Mouse (Mus musculus) intestine, postnatal 0 days (tissue): ENCODE measurements at regions not wholly inside any gene's neighbourhood (a gene's known extent, or its start where the extent isn't known, plus 50 kb on each side); places are given as distances from the start of the nearest gene placed in this dataset.

Experiments
- ATAC-seq: fragments of 200-750 bp; cut with Nextera tagmentation; 2 replicates; pipeline ENCODE4 v1.8.0; 2017; ENCODE audit warnings: mild to moderate bottlenecking, moderate TSS enrichment, moderate library complexity
- H3K27ac ChIP-seq: fragments of 300-500 bp; sonication (generic); 2 replicates; pipeline ENCODE4 v1.5.1; 2014; ENCODE audit warnings: mild to moderate bottlenecking, low read depth, low read length, moderate library complexity
- H3K27me3 ChIP-seq: fragments of 300-500 bp; sonication (generic); replicated peaks from 2 replicates; pipeline ENCODE4 v1.6.1; 2014; ENCODE audit warnings: low read length, mixed read lengths; ENCODE audit not compliant: control insufficient read depth, insufficient read depth
- H3K36me3 ChIP-seq: fragments of 300-500 bp; sonication (generic); 2 replicates; pipeline ENCODE4 v1.6.1; 2014; ENCODE audit warnings: mild to moderate bottlenecking, moderate library complexity; ENCODE audit not compliant: control insufficient read depth, insufficient read depth
- H3K4me1 ChIP-seq: fragments of 300-500 bp; sonication (generic); replicated peaks from 2 replicates; pipeline ENCODE4 v1.6.1; 2014; ENCODE audit warnings: antibody characterized with exemption, low read length, mixed read lengths; ENCODE audit not compliant: control insufficient read depth, insufficient read depth
- H3K4me2 ChIP-seq: fragments of 300-500 bp; sonication (generic); replicated peaks from 2 replicates; pipeline ENCODE4 v1.6.1; 2014; ENCODE audit warnings: low read depth, mild to moderate bottlenecking, moderate library complexity
- H3K4me3 ChIP-seq: fragments of 300-500 bp; sonication (generic); 2 replicates; pipeline ENCODE4 v1.5.1; 2014; ENCODE audit warnings: low read depth, low read length
- H3K9ac ChIP-seq: fragments of 300-500 bp; sonication (generic); 2 replicates; pipeline ENCODE4 v1.6.1; 2014; ENCODE audit warnings: mild to moderate bottlenecking, low read depth, low read length
- H3K9me3 ChIP-seq: fragments of 300-500 bp; sonication (generic); 2 replicates; pipeline ENCODE4 v1.6.1; 2016; ENCODE audit warnings: mixed run types; ENCODE audit not compliant: control insufficient read depth
- CTCF ChIP-seq: sonication (generic); IDR thresholded peaks from 2 replicates; pipeline ENCODE4 v1.5.1; 2016; ENCODE audit warnings: low read depth, mild to moderate bottlenecking, control low read depth, antibody characterized with exemption, moderate library complexity
- WGBS: fragments of 180-500 bp; shearing (Covaris S2); extraction: QIAGEN DNeasy Blood & Tissue Kit; methylation state at CpG from one replicate; pipeline ENCODE4 v1.1.7; 2014; 5-methylcytosine and 5-hydroxymethylcytosine counted together

DNA sequence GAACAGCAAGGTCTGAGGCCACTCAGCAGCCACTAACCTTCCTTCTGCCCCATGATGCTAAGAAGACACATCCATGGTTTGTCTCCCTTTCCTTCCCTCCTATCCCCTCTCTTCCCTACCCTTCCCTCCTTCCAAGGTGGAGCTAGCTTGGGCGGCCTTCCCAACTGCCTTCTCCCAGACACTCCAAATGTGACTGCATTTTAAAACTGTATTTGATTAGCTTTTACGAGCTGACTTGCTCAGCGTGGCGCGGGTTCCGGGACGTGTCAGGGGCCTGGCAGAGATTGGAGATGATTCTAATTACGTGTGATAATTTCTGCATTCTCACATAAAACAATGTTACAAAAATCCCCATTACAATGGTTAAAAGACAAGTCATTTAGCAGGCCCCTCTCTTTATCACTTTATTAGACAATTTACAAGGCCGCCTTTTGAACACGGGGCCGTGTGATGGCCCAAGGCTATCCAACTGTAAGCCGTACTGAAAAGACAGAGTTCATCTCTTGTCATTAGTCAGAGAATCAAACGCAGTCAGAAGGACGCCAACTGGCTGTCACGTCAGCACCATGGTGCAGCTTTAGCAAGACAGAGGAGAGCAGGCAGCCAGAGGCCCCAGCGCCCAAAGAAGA lies 108.2 kb downstream of the Cryba4 start:
- WGBS, result 77% methylated on average over 16 of the region's 16 CpGs

DNA sequence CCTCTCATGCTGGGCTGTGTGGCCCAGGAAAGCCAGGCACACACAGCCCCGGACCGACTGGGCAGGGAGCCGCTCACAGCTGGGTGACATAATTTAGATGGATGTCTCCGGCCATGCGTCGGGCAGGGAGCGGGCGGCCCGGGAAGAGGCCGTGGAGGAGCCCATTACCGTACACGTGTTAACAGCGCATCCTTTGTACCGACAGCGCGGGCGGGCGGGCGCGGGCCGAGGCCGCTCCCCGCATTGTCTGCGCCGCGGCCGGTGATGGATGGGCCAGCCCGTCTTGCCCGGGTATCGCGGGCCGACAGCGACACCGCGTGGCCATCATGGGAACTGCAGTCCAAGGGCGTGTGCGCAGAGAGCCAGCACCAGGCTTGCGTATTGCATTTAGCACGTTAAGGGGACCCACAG lies 98.6 kb downstream of the Cryba4 start:
- H3K27ac ChIP-seq, result no peak overlapping the region
- no peaks in the 10 kb centered on the region for H3K36me3 ChIP-seq
- no peaks in the 10 kb centered on the region for H3K4me1 ChIP-seq
- ATAC-seq, result peak; percentile 65
- peaks cover 14% of the 10 kb centered on the region for H3K27me3 ChIP-seq
- WGBS, result under 1% methylated on average over 39 of the region's 39 CpGs
- TF ChIP-seq CTCF, result peak; percentile 98
- H3K4me3 ChIP-seq, result no peak overlapping the region
- no peak overlapping the region for H3K9ac ChIP-seq
- no peaks in the 10 kb centered on the region for H3K9me3 ChIP-seq
- H3K4me2 ChIP-seq, result peak overlapping the region; percentile 44

More for the DNA sequence above, 108.2 kb downstream of the Cryba4 start:
- no peak for ATAC-seq
- Histone ChIP-seq H3K27ac (no peak overlapping the region), H3K4me3 (no peak overlapping the region), H3K4me2 (no peak overlapping the region), H3K36me3 (no peaks in the 10 kb centered on the region), H3K9me3 (no peaks in the 10 kb centered on the region), H3K27me3 (no peaks in the 10 kb centered on the region), H3K4me1 (no peaks in the 10 kb centered on the region), H3K9ac (no peak overlapping the region)
- TF ChIP-seq CTCF, result no peak

- TF ChIP-seq CTCF, result no peak
- no peak for ATAC-seq
- Histone ChIP-seq H3K27me3 (peaks cover 14% of the 10 kb centered on the region), H3K4me2 (no peak overlapping the region), H3K9me3 (no peaks in the 10 kb centered on the region), H3K4me3 (no peak overlapping the region), H3K36me3 (no peaks in the 10 kb centered on the region), H3K9ac (no peak overlapping the region), H3K4me1 (no peaks in the 10 kb centered on the region), H3K27ac (no peak overlapping the region)
- 69% methylated on average over 4 of the region's 4 CpGs for WGBS
Measured at GRCm38 (mm10) chr5:112154650-112155049, 97.7 kb downstream of the Cryba4 start.

DNA sequence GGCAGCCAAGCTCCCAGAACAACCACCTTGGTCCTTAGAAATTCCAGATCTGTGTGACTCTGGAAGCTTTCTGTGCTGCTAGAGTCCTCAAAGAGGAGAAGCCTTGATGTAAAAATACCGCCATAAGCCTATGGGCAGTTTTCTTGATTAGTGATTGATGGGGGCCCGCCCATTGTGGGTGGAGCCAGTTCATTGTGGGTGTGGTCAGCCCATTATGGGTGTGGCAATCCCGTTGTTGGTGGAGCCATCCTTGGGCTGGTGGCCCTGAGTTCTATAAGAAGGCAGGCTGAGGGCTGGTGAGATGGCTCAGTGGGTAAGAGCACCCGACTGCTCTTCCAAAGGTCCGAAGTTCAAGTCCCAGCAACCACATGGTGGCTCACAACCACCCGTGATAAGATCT lies 97.3 kb downstream of the Cryba4 start:
- no peak for TF ChIP-seq CTCF
- 52% methylated on average over 6 of the region's 6 CpGs for WGBS
- no peaks in the 10 kb centered on the region for H3K9me3 ChIP-seq
- no peaks in the 10 kb centered on the region for H3K36me3 ChIP-seq
- H3K9ac ChIP-seq, result no peak overlapping the region
- no peak for ATAC-seq
- peaks cover 14% of the 10 kb centered on the region for H3K27me3 ChIP-seq
- H3K4me2 ChIP-seq, result no peak overlapping the region
- no peak overlapping the region for H3K4me3 ChIP-seq
- no peaks in the 10 kb centered on the region for H3K4me1 ChIP-seq
- H3K27ac ChIP-seq, result no peak overlapping the region

- H3K4me2 ChIP-seq, result no peak overlapping the region
- ATAC-seq, result no peak
- TF ChIP-seq CTCF, result no peak
Measured at GRCm38 (mm10) chr5:112156005-112156404, 96.3 kb downstream of the Cryba4 start.

DNA sequence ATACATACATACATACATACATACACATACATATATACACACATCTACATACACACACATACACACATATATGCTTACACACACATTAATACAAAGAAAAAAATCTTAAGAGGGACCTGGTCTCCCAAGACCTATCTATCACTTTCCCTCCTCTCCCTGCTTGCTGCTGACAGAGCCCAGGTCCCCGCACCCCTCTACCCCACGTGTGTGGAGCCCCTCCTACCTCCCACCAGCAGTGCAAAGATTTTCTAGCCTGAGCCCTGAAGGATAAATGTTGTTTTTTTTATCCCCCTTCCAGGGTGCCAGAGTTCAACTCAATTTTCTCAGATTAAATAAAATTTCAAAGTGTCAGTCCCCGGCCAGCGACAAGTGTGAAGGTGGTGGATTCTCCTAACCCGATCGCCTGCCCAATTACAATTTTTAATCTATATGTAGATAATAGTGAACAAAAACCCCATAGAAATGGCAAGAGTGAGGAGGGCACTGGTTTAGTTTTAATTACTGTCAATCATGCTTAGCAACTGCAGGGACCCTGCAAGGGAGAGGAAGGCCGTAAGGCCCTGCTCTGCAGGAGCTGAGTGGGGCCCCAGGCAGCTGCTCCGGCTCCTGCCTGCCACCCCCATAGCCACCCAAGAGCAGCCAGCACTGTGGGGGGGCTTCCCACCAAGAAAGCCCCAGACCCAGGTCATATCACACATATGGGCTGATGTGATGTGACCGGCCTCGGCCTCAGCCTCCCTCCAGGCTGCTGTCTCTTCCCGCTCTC lies 85.7 kb downstream of the Cryba4 start:
- WGBS, result 73% methylated on average over 11 of the region's 11 CpGs
- Histone ChIP-seq H3K4me1 (no peaks in the 10 kb centered on the region), H3K9ac (no peak overlapping the region)

More at GRCm38 (mm10) chr5:112156005-112156404, 96.3 kb downstream of the Cryba4 start:
- 40% methylated on average over 1 of the region's 1 CpGs for WGBS
- H3K4me1 ChIP-seq, result no peaks in the 10 kb centered on the region
- H3K9ac ChIP-seq, result no peak overlapping the region
- no peaks in the 10 kb centered on the region for H3K36me3 ChIP-seq
- no peak overlapping the region for H3K27ac ChIP-seq
- H3K27me3 ChIP-seq, result peaks cover 14% of the 10 kb centered on the region
- no peaks in the 10 kb centered on the region for H3K9me3 ChIP-seq
- H3K4me3 ChIP-seq, result no peak overlapping the region

More for the DNA sequence above, 85.7 kb downstream of the Cryba4 start:
- Histone ChIP-seq H3K4me3 (no peak overlapping the region), H3K9me3 (no peaks in the 10 kb centered on the region), H3K4me2 (no peak overlapping the region), H3K27me3 (no peaks in the 10 kb centered on the region), H3K27ac (no peak overlapping the region), H3K36me3 (no peaks in the 10 kb centered on the region)
- no peak for ATAC-seq
- no peak for TF ChIP-seq CTCF
